In the genomic region with DNA sequence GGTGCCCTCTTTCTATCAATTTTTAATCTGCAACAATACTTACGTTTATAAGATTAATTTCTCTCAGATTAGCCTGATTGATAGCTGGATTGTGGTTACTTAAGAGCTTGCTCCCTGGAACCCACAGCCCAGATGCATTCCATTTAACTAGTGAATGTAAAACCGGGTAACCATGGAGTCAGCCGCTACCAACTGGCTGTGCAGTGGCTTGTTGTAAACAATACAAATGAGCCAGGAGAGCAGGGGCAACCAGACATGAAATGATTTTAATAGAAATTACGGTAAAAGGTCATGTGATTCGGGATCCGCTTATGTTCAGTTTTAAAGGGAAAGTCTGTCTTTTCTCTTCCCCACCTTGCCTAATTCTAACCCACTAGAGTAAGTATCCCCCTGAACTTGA, we compare ENCODE assay signal across 15 mouse cellular contexts. TPM values are rescaled to one million over a fixed set of nuclear protein-coding genes. Genes with fewer than 3 reads are reported as not detected.
DNase-seq lines count a peak whose midpoint lies in the region; ATAC-seq and TF ChIP-seq lines count a peak whose summit lies in the region.
"Had no signal": no experiment of that assay in that cellular context is flagged by ENCODE, and none has a peak within 500 bp of the region (broad histone marks: within the 10 kb centered on the region; RNA-seq: fewer than 3 reads in every experiment).

No protein-coding gene starts in this region.

- no peaks in the 10 kb centered on the region for H3K36me3 ChIP-seq in hindbrain, embryonic 14.5 days (replicated peaks; ENCODE audit: control insufficient read depth, insufficient read depth)
- H3K36me3 ChIP-seq in hindbrain, embryonic 13.5 days, result no peaks in the 10 kb centered on the region
- H3K36me3 ChIP-seq: embryonic facial prominence, embryonic 12.5 days had no signal

- WGBS in hindbrain, embryonic 14.5 days, result 24% methylated on average over 6 of the region's 6 CpGs
- 24% methylated on average over 6 of the region's 6 CpGs for WGBS in hindbrain, embryonic 13.5 days

- intact Hi-C loops in left cerebral cortex, postnatal 25 days (cut with DNase I), result no loop called here

- peak; percentile 56 for DNase-seq in hindbrain, embryonic 14.5 days (ENCODE audit: low spot score)
- peak; percentile 64 for DNase-seq in Patski (ENCODE audit: low read depth, low spot score)
- DNase-seq in brain, embryonic 14.5 days (ENCODE audit: low read depth), result peak; percentile 73
- DNase-seq in kidney, postnatal 25 days, result peak; percentile 59 to 78
- no peak for DNase-seq in T-cell, adult 2 months (ENCODE audit: low spot score)
- no peak for DNase-seq in left cerebral cortex, postnatal 25 days (ENCODE audit: low spot score in 2 of 2)
- DNase-seq: adrenal gland, adult 2 months; cerebellum, adult 9-10 months; gastrocnemius, postnatal 14 days; lung, adult 18-20 months had no signal

- ATAC-seq in hindbrain, embryonic 14.5 days (ENCODE audit: low FRiP score), result no peak
- ATAC-seq in hindbrain, embryonic 13.5 days (ENCODE audit: low FRiP score), result no peak
- ATAC-seq in Patski, result peak; percentile 95
- ATAC-seq: forebrain, embryonic 13.5 days had no signal

- POLR2A ChIA-PET in Patski (lab: Charles Lee), result interaction anchor here (0.6 kb wide), 1 partner anchor 58 kb away, joined by 3 read pairs; no protein-coding TSS in a partner anchor

- no peak overlapping the region for H3K27ac ChIP-seq in hindbrain, embryonic 14.5 days
- no peak overlapping the region for H3K27ac ChIP-seq in hindbrain, embryonic 13.5 days
- H3K27ac ChIP-seq: embryonic facial prominence, embryonic 12.5 days; forebrain, embryonic 13.5 days had no signal

- no peak overlapping the region for H3K4me3 ChIP-seq in hindbrain, embryonic 14.5 days (replicated peaks; ENCODE audit: low read length)
- no peak overlapping the region for H3K4me3 ChIP-seq in hindbrain, embryonic 13.5 days
- H3K4me3 ChIP-seq: embryonic facial prominence, embryonic 12.5 days; forebrain, embryonic 13.5 days had no signal

- CTCF ChIA-PET in Patski (lab: Charles Lee), result interaction anchor here (1.6 kb wide), 1 partner anchor 9 kb away, joined by 6 read pairs; no protein-coding TSS in a partner anchor

- no peaks in the 10 kb centered on the region for H3K9me3 ChIP-seq in hindbrain, embryonic 14.5 days (ENCODE audit: control insufficient read depth, low read length)
- H3K9me3 ChIP-seq in hindbrain, embryonic 13.5 days, result no peaks in the 10 kb centered on the region
- H3K9me3 ChIP-seq: embryonic facial prominence, embryonic 12.5 days; forebrain, embryonic 13.5 days had no signal

- TF ChIP-seq POLR2A in brain, embryonic 14.5 days (IDR thresholded peaks at IDR 0.05; ENCODE audit: borderline replicate concordance, extremely low read depth, insufficient read depth, insufficient read length, poor library complexity, severe bottlenecking), result no peak

- H3K27me3 ChIP-seq in hindbrain, embryonic 14.5 days (ENCODE audit: control insufficient read depth, insufficient read depth, low read length), result no peaks in the 10 kb centered on the region
- H3K27me3 ChIP-seq in hindbrain, embryonic 13.5 days, result no peaks in the 10 kb centered on the region; the same call in 1 of the 2 replicates
- H3K27me3 ChIP-seq in Patski, result no peaks in the 10 kb centered on the region
- H3K27me3 ChIP-seq: CH12.LX; embryonic facial prominence, embryonic 12.5 days; forebrain, embryonic 13.5 days had no signal

- no peak overlapping the region for H3K9ac ChIP-seq in hindbrain, embryonic 14.5 days
- H3K9ac ChIP-seq in hindbrain, embryonic 13.5 days, result no peak overlapping the region
- H3K9ac ChIP-seq: embryonic facial prominence, embryonic 12.5 days; forebrain, embryonic 13.5 days had no signal

- TF ChIP-seq CTCF in Patski (IDR thresholded peaks at IDR 0.05), result no peak
- no peak for TF ChIP-seq CTCF in brain, embryonic 14.5 days (IDR thresholded peaks at IDR 0.05; ENCODE audit: borderline replicate concordance, extremely low read depth, insufficient read depth, insufficient read length)

- in situ Hi-C loops in Patski (cut with MboI; ENCODE audit: low pct_unique_long_range_greater_than_20kb), result no loop called here

- H3K4me1 ChIP-seq in hindbrain, embryonic 14.5 days (replicated peaks; ENCODE audit: control insufficient read depth, insufficient read depth, low read length), result peaks cover 21% of the 10 kb centered on the region; the same call in 1 of the 2 replicates
- peaks cover 35% of the 10 kb centered on the region for H3K4me1 ChIP-seq in hindbrain, embryonic 13.5 days (replicated peaks)

- H3K4me2 ChIP-seq in hindbrain, embryonic 14.5 days (replicated peaks), result no peak overlapping the region
- no peak overlapping the region for H3K4me2 ChIP-seq in hindbrain, embryonic 13.5 days
- H3K4me2 ChIP-seq: embryonic facial prominence, embryonic 12.5 days; forebrain, embryonic 13.5 days had no signal

RNA-seq across cellular contexts. Expression of gene Esrrg, which starts 54.8 kb away (rescaled TPM):
- polyA plus RNA-seq in hindbrain, embryonic 14.5 days (2014; fragmentation: Nextera tagmentation; extraction: Ambion mirVana), result 46.8 and 54.2 TPM in 2 replicates
- polyA plus RNA-seq in hindbrain, embryonic 13.5 days (2015; fragmentation: Nextera tagmentation; extraction: Ambion mirVana), result 28.4 and 28.9 TPM in 2 replicates
- polyA plus RNA-seq in Patski (2021), result 9.0 TPM
- polyA plus RNA-seq in brain, embryonic 14.5 days (2012; rRNA removed), result 16.0 and 31.4 TPM in 2 replicates
- 10 to 100 TPM; 24.8 to 27.3 TPM for total RNA-seq in left cerebral cortex, postnatal 25 days (2021)
- total RNA-seq: CH12.LX; megakaryocyte, adult 5-6 weeks had no signal

Comparison
In these comparisons a context has a peak if more than half of its experiments do, and no peak if none do; other contexts are left out.
1. DNase-seq: peak in hindbrain, embryonic 14.5 days (single experiment), Patski (single experiment), brain, embryonic 14.5 days (single experiment) and kidney, postnatal 25 days (2 of 2); none in T-cell, adult 2 months (single experiment) and left cerebral cortex, postnatal 25 days (0 of 2).